Mouse (Mus musculus): ENCODE results near the gene Il11ra1. TPM values are rescaled to one million over a fixed set of nuclear protein-coding genes. Genes with fewer than 3 reads are reported as not detected.

The Il11ra1 gene
- polyA plus RNA-seq, 1 experiment from 2014 or later: 66.9 TPM

- ATAC-seq (replicated peaks; ENCODE audit: low FRiP score) (no peak), DNase-seq (ENCODE audit: low spot score) (peak; percentile 52)
- Histone ChIP-seq H3K4me1 (replicated peaks; ENCODE audit: control insufficient read depth, insufficient read depth, low read length) (peaks cover 6% of the 10 kb centered on the region; the same call in 1 of the 2 replicates), H3K27me3 (ENCODE audit: control insufficient read depth, insufficient read depth, low read length) (no peaks in the 10 kb centered on the region), H3K9me3 (ENCODE audit: control insufficient read depth, low read length) (no peaks in the 10 kb centered on the region), H3K4me3 (ENCODE audit: low read depth, low read length) (no peak overlapping the region), H3K27ac (ENCODE audit: low read depth, low read length) (no peak overlapping the region), H3K9ac (ENCODE audit: low read length) (no peak overlapping the region), H3K36me3 (ENCODE audit: control insufficient read depth, insufficient read depth, low read length) (peaks cover 3% of the 10 kb centered on the region; the same call in 1 of the 2 replicates), H3K4me2 (ENCODE audit: low read depth, low read length, severe bottlenecking) (no peak overlapping the region)
- 94% methylated on average over 13 of the region's 13 CpGs for WGBS
Observed at GRCm38 (mm10) chr4:41739260-41739659, 39.5 kb downstream of the Il11ra1 start.

DNA sequence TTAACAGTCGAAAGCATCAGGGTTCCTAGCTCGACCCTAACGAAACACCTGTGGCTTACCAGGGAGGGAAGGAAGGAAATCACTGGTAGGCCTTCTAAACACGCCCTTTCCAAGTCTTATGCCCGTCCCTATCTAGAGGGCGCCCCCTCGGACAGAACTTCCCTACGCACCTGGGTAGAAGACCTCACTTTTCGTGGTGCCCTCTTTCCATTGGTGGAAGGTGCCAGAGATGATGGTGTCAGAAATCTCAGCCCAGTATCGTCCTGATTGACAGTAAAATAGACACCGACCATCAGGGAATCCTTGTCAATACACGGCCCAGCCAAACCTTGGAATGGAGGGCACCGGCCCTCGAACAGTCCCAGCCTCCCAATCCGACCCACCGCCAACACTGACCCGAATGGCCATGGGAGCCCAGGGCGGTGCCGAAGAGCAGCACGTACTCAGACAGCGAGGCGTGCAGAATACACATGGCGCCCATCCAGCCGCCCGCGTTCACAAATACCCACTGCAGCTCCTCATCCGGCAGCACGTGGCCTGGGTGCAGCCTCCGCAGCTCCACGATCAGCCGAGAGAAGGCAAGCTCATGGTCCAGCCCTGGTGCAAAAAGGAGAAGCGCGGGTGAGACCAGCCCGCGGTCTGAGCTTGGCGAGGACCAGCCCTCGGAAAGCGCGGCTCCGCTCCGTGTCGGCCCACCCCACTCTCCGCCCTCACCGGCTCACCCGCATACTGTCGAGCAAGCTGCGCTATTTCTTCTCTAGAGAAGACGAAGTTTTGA, 40.8 kb downstream of the Il11ra1 start:
- DNase-seq (ENCODE audit: low spot score) (no peak), ATAC-seq (replicated peaks; ENCODE audit: low FRiP score) (peak; percentile 78)
- no peaks in the 10 kb centered on the region for H3K9me3 ChIP-seq (ENCODE audit: control insufficient read depth, low read length)

DNA sequence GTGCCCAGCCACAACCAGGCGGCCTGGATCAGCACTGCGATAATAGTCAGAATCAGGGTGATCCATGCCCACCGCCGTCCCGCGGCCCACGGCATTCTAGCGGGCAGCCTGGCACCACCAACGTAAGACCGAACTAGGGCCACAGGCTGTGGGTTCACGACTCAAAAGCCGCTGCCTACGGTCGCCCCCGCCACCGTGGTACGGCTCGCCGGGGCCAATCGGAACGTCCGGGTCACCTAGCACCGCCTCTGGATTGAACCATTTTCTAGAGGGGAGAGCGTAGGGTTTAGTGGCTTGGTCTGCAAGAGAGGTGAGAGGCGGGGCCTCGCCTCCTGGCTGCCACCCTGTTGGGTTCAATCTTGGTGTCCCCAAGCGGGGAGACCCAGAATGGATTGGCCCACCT, 41.4 kb downstream of the Il11ra1 start:
- Histone ChIP-seq H3K4me2 (ENCODE audit: low read depth, low read length, severe bottlenecking) (peak overlapping the region; percentile 93), H3K27me3 (ENCODE audit: control insufficient read depth, insufficient read depth, low read length) (no peaks in the 10 kb centered on the region), H3K4me1 (replicated peaks; ENCODE audit: control insufficient read depth, insufficient read depth, low read length) (peaks cover 6% of the 10 kb centered on the region; the same call in 1 of the 2 replicates), H3K9me3 (ENCODE audit: control insufficient read depth, low read length) (peaks cover 4% of the 10 kb centered on the region; the same call in 1 of the 2 replicates), H3K27ac (ENCODE audit: low read depth, low read length) (peak overlapping the region; percentile 14; the same call in 1 of the 2 replicates), H3K36me3 (ENCODE audit: control insufficient read depth, insufficient read depth, low read length) (peaks cover 3% of the 10 kb centered on the region; the same call in 1 of the 2 replicates), H3K4me3 (ENCODE audit: low read depth, low read length) (peak overlapping the region; percentile 77), H3K9ac (ENCODE audit: low read length) (peak overlapping the region; percentile 82)
- ATAC-seq (replicated peaks; ENCODE audit: low FRiP score) (peak; percentile 97), DNase-seq (ENCODE audit: low spot score) (peak; percentile 95)
- WGBS: under 1% methylated on average over 27 of the region's 27 CpGs

More for the DNA sequence above, 40.8 kb downstream of the Il11ra1 start:
- Histone ChIP-seq H3K4me2 (ENCODE audit: low read depth, low read length, severe bottlenecking) (peak overlapping the region; percentile 93), H3K4me3 (ENCODE audit: low read depth, low read length) (peak overlapping the region; percentile 77), H3K36me3 (ENCODE audit: control insufficient read depth, insufficient read depth, low read length) (peaks cover 3% of the 10 kb centered on the region; the same call in 1 of the 2 replicates), H3K27ac (ENCODE audit: low read depth, low read length) (peak overlapping the region; percentile 14; the same call in 1 of the 2 replicates), H3K27me3 (ENCODE audit: control insufficient read depth, insufficient read depth, low read length) (no peaks in the 10 kb centered on the region), H3K9ac (ENCODE audit: low read length) (peak overlapping the region; percentile 82), H3K4me1 (replicated peaks; ENCODE audit: control insufficient read depth, insufficient read depth, low read length) (peaks cover 6% of the 10 kb centered on the region; the same call in 1 of the 2 replicates)
- WGBS: under 1% methylated on average over 48 of the region's 48 CpGs

DNA sequence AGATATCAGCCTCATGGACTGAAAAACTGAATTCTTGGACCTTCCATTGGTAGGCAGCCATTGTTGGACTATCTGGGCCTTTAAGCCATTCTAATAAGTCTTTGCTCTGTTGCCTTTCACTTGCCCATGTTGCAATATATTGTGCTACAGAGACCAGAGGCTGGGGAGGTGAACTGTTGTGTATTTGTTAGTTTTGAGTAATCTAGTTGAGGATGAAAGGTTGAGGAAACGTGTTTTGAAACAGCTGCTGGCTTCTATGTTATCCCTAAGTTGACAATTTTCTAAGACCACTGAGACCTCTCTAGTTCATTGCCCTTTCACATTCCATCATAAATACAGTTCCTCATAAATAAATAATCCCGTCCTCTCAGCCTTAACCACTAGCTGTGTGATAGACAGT, 44.3 kb downstream of the Il11ra1 start:
- Histone ChIP-seq H3K4me2 (ENCODE audit: low read depth, low read length, severe bottlenecking) (no peak overlapping the region), H3K9ac (ENCODE audit: low read length) (no peak overlapping the region), H3K27me3 (ENCODE audit: control insufficient read depth, insufficient read depth, low read length) (no peaks in the 10 kb centered on the region), H3K9me3 (ENCODE audit: control insufficient read depth, low read length) (peaks cover 12% of the 10 kb centered on the region; the same call in 1 of the 2 replicates), H3K36me3 (ENCODE audit: control insufficient read depth, insufficient read depth, low read length) (no peaks in the 10 kb centered on the region; the same call in 1 of the 2 replicates), H3K4me3 (ENCODE audit: low read depth, low read length) (no peak overlapping the region), H3K4me1 (replicated peaks; ENCODE audit: control insufficient read depth, insufficient read depth, low read length) (peaks cover 6% of the 10 kb centered on the region; the same call in 1 of the 2 replicates), H3K27ac (ENCODE audit: low read depth, low read length) (no peak overlapping the region)
- DNase-seq (ENCODE audit: low spot score): no peak
- ATAC-seq (replicated peaks; ENCODE audit: low FRiP score): no peak
- WGBS: 81% methylated on average over 2 of the region's 2 CpGs

GRCm38 (mm10) chr4:41745021-41745420, 45.2 kb downstream of the Il11ra1 start:
- H3K9me3 ChIP-seq (ENCODE audit: control insufficient read depth, low read length): peaks cover 12% of the 10 kb centered on the region; the same call in 1 of the 2 replicates
- H3K9ac ChIP-seq (ENCODE audit: low read length): no peak overlapping the region
- H3K4me2 ChIP-seq (ENCODE audit: low read depth, low read length, severe bottlenecking): no peak overlapping the region
- no peaks in the 10 kb centered on the region for H3K27me3 ChIP-seq (ENCODE audit: control insufficient read depth, insufficient read depth, low read length)
- no peak overlapping the region for H3K4me3 ChIP-seq (ENCODE audit: low read depth, low read length)
- no peak overlapping the region for H3K27ac ChIP-seq (ENCODE audit: low read depth, low read length)
- DNase-seq (ENCODE audit: low spot score) (no peak), ATAC-seq (replicated peaks; ENCODE audit: low FRiP score) (no peak)
- H3K4me1 ChIP-seq (replicated peaks; ENCODE audit: control insufficient read depth, insufficient read depth, low read length): 0 out of 2 replicates have a peak, but pooled peaks cover 3% of the 10 kb centered on the region
- H3K36me3 ChIP-seq (ENCODE audit: control insufficient read depth, insufficient read depth, low read length): no peaks in the 10 kb centered on the region
- WGBS: 91% methylated on average over 1 of the region's 1 CpGs

DNA sequence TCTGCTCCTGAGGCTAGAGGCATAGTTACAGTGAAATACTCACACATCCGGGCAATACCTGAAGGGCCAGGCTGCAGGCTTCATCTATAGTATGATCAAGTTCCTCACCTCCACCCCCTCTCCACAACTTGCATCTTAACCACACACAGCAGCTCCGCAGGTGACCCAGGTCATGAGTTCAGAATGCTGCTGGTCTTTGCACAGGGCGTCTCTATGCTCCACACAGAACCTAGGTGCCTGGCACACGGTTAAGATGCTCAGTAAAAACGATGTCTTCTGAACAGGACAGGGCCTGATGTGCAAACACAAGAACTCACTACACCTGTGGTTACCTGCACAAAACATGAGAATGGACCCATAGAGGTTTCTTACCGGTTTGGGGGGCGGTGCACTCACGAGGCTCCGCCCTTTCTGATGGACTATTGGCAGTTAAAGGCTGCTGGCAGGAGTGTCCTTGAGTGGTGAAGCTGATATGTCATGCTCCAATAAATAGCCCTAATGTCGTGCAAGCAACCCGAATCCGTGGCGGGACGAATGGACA, 55.1 kb downstream of the Il11ra1 start, which contains the start of gene Galt:
TSS of gene Galt (plus strand) at position 432 of the 541 bp plus-strand sequence.
- 12% methylated on average over 14 of the region's 14 CpGs for WGBS
- peak within 1 kb of the TSS; percentile 64 for H3K4me3 ChIP-seq (ENCODE audit: low read depth, low read length)
- H3K27ac ChIP-seq (ENCODE audit: low read depth, low read length): peak within 1 kb of the TSS; percentile 27; the same call in 1 of the 2 replicates
- H3K9ac ChIP-seq (ENCODE audit: low read length): peak within 1 kb of the TSS; percentile 64
- no peaks in the 10 kb centered on the region for H3K36me3 ChIP-seq (ENCODE audit: control insufficient read depth, insufficient read depth, low read length)
- no peak for DNase-seq (ENCODE audit: low spot score)
- H3K9me3 ChIP-seq (ENCODE audit: control insufficient read depth, low read length): no peaks in the 10 kb centered on the region
- no peaks in the 10 kb centered on the region for H3K27me3 ChIP-seq (ENCODE audit: control insufficient read depth, insufficient read depth, low read length)
- ATAC-seq (replicated peaks; ENCODE audit: low FRiP score): peak; percentile 60
- H3K4me1 ChIP-seq (replicated peaks; ENCODE audit: control insufficient read depth, insufficient read depth, low read length): no peaks in the 10 kb centered on the region; the same call in 1 of the 2 replicates
- peak within 1 kb of the TSS; percentile 95 for H3K4me2 ChIP-seq (ENCODE audit: low read depth, low read length, severe bottlenecking)

DNA sequence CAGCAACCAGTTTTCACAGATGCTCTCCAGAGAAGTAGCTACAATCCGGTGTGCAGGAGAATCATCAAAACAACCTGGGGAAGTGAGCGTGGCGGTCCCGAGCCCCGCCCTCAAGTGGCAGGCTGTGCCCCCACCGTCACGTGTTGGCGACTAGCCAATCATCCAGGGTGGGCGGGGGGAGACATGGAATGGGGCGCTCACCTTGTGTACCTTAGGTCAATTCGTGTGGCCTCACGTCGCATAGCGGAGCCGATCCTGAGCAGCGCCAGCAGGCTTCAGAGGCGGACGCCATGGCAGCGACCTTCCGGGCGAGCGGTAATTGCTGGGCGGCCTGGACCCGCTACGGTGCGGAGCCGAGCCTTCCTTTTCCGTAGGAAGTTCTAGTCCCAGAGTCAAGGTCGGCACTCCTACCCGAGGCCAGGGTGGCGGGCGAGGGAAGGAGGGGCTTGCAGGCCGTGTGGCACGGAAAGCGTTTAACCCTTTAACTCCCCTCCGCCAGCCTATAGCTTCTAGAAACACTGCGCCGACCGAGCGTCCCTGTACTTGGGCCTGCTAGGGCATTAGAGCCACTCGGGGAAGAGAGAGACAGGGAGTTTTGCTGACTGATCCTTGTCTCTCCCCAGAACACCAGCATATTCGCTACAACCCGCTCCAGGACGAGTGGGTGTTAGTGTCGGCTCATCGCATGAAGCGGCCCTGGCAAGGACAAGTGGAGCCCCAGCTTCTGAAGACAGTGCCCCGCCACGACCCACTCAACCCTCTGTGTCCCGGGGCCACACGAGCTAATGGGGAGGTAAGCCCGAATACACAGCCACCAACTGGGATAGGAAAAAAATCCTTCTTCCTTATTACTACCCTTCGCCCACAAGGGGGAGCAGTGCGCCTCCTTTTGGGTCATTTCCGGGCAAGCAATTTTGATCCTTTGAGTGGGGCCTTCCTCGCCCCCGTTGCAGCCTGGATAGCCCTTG, 55.8 kb downstream of the Il11ra1 start, which contains the start of gene Sigmar1:
TSS of gene Sigmar1 (minus strand) at position 820 of the 968 bp plus-strand sequence.
- Histone ChIP-seq H3K27ac (ENCODE audit: low read depth, low read length) (peak within 1 kb of the TSS; percentile 27; the same call in 1 of the 2 replicates), H3K4me2 (ENCODE audit: low read depth, low read length, severe bottlenecking) (peak within 1 kb of the TSS; percentile 95), H3K36me3 (ENCODE audit: control insufficient read depth, insufficient read depth, low read length) (no peaks in the 10 kb centered on the region), H3K4me3 (ENCODE audit: low read depth, low read length) (peak within 1 kb of the TSS; percentile 64), H3K9me3 (ENCODE audit: control insufficient read depth, low read length) (no peaks in the 10 kb centered on the region), H3K9ac (ENCODE audit: low read length) (peak within 1 kb of the TSS; percentile 64), H3K27me3 (ENCODE audit: control insufficient read depth, insufficient read depth, low read length) (no peaks in the 10 kb centered on the region), H3K4me1 (replicated peaks; ENCODE audit: control insufficient read depth, insufficient read depth, low read length) (peaks cover 3% of the 10 kb centered on the region; the same call in 1 of the 2 replicates)
- WGBS: under 1% methylated on average over 56 of the region's 57 CpGs
- peak; percentile 86 for DNase-seq (ENCODE audit: low spot score)
- peak; percentile 67 for ATAC-seq (replicated peaks; ENCODE audit: low FRiP score)
